Mouse (Mus musculus) monocyte, adult 5-6 weeks (primary cell): ENCODE measurements around the gene Smpdl3b. TPM values are rescaled to one million over a fixed set of nuclear protein-coding genes. Genes with fewer than 3 reads are reported as not detected.
A peak's percentile ranks its signal among the peaks of the same experiment; 100 is the strongest.
"Not testable (repeated sequence)": the region's sequence is repeated elsewhere in the genome, so short reads cannot be mapped to it uniquely, and the experiment has no call there.

Source experiments
- ATAC-seq: fragments of 153-309, 156-312 bp; replicated peaks from 2 replicates; pipeline ENCODE4 v1.8.0; 2017; ENCODE audit warnings: mild to moderate bottlenecking; ENCODE audit not compliant: low TSS enrichment, insufficient number of reproducible peaks, severe bottlenecking, poor library complexity, low FRiP score
- total RNA-seq: library from RNA; stranded (forward); fragments of 200-1000, 200-491, 200-594 nt; gene quantifications from 3 replicates; pipeline ENCODE4 v1.2.3, GENCODE M21; 2017

Gene Smpdl3b
- total RNA-seq, 1 experiment from 2014 or later, result 160 TPM

DNA sequence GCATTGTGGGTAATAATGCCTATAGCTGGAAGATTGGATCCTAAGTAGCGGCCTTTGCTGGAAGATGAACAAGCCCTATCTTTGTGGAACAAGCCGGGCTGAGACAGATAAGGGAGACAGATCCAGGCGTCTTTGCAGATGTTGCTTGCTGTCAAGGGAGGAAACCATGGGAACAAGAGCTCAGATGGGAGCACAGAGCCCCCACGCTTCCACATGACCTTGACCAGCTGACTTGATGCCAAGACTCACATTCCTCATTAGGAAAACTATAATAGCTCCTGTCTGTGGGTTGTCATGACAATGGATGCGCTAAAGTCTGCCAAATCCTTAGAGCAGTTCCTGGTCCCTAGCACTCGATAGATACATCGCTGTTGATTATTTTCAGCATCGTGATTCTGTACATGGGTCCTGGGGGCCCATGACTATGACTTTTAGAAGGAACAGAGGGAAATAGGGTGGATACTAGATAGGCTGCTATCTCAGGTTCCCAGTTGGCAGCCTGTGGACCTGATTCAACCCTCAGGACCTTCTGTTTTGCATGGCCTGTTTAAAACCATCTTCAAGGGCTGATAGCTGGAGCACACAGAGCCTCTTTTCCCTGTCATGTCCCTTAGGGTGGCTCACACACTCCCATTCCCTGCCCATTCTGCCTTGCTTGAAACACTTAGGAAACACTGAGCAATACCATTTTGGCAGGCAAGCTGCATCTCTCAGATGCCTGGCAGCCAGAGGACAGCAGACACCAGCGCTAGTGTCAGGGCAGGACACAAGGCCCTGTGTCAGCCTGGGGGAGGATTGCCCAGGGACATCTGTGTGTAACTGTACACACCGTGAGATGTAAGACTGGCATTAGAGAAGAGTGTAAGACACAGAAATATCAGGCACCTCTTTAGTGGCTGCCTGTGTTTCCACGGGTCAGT, 12.8 kb downstream of the Smpdl3b start:
- no peak for ATAC-seq

GRCm38 (mm10) chr4:132741491-132741890, 15.6 kb downstream of the Smpdl3b start:
- ATAC-seq, result no peak

- ATAC-seq, result not testable (repeated sequence)
These were observed 19.9 kb downstream of the Smpdl3b start for GRCm38 (mm10) chr4:132737154-132737553.

DNA sequence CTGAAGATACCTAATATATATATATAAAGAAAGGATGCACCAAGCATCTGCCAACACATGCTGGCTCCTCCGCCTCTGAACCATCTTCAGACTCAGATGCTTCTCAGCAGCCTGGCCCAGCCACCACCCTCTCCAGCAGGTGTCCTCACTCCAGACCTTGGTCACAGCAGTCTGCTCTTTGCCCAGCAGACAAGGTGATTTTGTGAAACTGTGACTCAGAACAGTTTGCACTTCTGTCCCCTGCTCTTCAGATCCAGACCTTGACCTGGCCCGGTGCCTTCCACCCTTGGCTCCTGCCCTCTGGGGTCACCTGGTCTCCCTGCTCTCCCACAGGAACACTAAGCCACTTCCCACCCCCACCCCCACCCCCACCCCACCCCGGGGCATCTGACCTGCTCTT, 21.2 kb downstream of the Smpdl3b start:
- ATAC-seq, result no peak

GRCm38 (mm10) chr4:132735389-132735788, 21.7 kb downstream of the Smpdl3b start:
- no peak for ATAC-seq

DNA sequence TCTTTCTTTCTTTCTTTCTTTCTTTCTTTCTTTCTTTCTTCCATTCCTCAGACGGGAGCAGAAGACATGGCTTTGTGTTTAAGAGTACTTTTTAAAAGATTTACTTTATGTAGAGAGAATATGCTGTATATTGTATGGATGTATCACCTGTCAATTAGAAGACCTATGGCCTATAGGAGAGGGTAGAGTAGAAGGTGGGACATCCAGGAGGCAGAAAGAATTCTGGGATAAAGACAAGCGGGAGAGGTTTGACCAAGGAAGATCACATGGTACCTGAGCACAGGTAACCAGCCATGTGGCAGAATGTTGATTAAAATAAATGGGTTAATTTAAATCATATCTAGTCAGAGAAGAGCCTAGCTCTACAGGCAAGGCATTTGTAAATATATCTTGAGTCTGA, 22.3 kb downstream of the Smpdl3b start:
- no peak for ATAC-seq

GRCm38 (mm10) chr4:132733071-132733770, 23.8 kb downstream of the Smpdl3b start:
- ATAC-seq, result no peak

DNA sequence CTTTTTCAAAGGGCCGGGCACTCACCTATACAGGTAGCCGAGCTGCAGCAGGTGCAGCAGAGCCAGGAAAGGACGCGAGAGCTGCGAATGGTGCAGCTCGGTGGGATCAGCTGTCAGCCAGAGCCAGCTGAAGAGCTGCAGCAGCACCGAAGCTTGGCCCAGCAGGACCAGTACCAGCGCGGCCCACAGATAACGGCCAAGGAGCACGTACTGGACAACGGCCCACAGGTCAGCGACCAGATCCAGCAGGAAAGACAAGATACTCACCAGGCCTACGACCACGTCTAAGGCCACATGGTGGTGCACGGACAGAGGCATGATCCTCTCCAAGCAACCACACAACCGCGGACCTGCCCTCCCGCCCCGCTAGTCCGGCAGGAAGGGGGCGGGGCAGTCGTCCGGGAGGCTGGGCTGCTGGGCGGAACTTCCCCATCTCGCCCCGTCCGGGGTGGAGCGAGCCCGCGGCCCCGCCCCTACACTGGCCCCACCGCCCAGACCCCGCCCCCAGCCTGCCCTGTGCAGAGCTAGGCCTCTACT, 24.8 kb downstream of the Smpdl3b start, which contains the start of gene Xkr8:
TSS of gene Xkr8 (minus strand) at position 399 of the 537 bp plus-strand sequence.
- peak; percentile 84 for ATAC-seq

- no peak for ATAC-seq
These were observed 25.4 kb downstream of the Smpdl3b start for GRCm38 (mm10) chr4:132731616-132732015.

DNA sequence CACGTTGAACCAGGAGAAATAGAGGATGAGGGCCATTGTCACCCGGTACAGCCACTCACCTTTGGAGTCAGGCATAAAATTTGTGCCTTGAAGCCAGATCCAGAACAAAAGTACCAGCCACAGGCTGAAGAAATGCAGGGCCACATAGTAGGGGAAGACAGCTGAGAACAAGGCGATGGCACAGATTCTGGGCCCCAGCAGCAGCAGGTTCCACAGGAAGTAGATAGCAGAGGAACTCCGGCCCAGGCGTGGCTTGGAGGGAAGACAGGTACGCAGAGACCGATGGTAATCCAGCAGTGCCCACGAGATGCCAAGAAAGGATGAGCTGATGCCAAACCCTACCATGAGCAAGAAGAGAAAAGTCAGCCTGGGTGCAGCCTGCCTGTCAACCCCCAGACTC, 28.8 kb downstream of the Smpdl3b start:
- ATAC-seq, result no peak

DNA sequence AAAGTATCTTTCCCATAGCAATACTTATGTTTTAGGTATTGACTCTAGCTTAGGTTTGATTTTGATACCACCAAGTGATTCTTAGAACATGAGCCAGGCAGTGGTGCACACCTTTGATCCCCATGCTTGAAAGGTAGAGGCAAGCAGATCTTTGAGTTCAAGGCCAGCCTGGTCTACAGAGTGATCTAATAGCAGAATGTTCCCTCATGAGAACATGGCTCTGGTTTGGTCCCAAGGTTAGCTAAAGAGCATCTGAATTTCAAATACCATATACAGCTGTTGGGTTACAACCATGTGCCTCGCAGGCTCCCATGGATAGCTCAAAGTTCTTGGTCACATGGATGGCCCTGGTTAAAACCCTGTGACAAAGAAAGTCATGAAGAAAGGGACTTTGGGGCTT, 38.8 kb downstream of the Smpdl3b start:
- no peak for ATAC-seq

GRCm38 (mm10) chr4:132713181-132713580, 43.9 kb downstream of the Smpdl3b start:
- ATAC-seq, result no peak

DNA sequence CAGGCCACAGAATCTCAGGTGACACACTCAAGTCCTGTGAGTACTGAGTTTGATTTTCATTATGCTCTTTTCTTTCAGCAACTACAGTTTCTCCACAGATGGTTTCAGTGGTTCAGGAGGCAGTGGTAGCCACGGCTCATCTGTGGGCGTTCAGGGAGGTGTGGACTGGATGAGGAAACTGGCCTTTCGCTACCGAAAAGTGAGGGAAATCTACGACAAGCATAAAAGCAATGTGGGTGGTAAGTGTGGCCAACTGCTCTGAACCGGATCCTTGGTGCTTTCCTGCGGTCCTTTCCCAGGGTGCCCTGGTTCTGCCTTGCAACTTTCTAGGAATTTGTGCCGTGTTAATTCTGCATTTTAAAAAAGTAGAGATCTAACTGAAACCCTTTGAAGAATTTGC, 50.2 kb downstream of the Smpdl3b start:
- ATAC-seq, result no peak

- ATAC-seq, result no peak
These were observed 55.0 kb downstream of the Smpdl3b start for GRCm38 (mm10) chr4:132702076-132702475.

DNA sequence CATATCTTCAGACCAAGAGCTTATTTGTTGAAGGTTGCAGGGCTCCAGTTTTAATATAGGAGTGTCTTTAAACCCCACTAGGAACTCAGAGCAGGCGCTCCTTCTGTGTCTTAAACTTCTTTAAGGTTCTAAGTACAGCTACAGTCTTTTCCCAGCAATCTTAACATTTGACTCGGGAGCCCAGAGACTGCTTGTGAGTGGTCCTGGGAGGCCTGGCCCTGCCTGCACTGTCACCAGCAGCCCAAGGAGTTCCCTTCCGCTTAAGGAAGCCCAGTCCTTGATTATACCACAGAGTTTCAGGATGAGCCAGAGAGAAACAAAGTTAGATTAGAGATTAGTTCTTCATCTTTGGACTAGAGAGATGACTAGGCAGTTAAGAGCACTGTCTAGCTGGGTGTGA, 63.7 kb downstream of the Smpdl3b start:
- ATAC-seq, result no peak

- no peak for ATAC-seq
These were observed 67.4 kb downstream of the Smpdl3b start for GRCm38 (mm10) chr4:132689634-132690033.
